Mouse (Mus musculus) intestine, postnatal 0 days (tissue): ENCODE measurements around the gene Mrpl35. TPM values are rescaled to one million over a fixed set of nuclear protein-coding genes. Genes with fewer than 3 reads are reported as not detected.
A peak's percentile ranks its signal among the peaks of the same experiment; 100 is the strongest.

Source experiments
- ATAC-seq: fragments of 200-750 bp; cut with Nextera tagmentation; 2 replicates; pipeline ENCODE4 v1.8.0; 2017; ENCODE audit warnings: mild to moderate bottlenecking, moderate TSS enrichment, moderate library complexity
- H3K27ac ChIP-seq: fragments of 300-500 bp; sonication (generic); 2 replicates; pipeline ENCODE4 v1.5.1; 2014; ENCODE audit warnings: mild to moderate bottlenecking, low read depth, low read length, moderate library complexity
- H3K27me3 ChIP-seq: fragments of 300-500 bp; sonication (generic); replicated peaks from 2 replicates; pipeline ENCODE4 v1.6.1; 2014; ENCODE audit warnings: low read length, mixed read lengths; ENCODE audit not compliant: control insufficient read depth, insufficient read depth
- H3K36me3 ChIP-seq: fragments of 300-500 bp; sonication (generic); 2 replicates; pipeline ENCODE4 v1.6.1; 2014; ENCODE audit warnings: mild to moderate bottlenecking, moderate library complexity; ENCODE audit not compliant: control insufficient read depth, insufficient read depth
- H3K4me1 ChIP-seq: fragments of 300-500 bp; sonication (generic); replicated peaks from 2 replicates; pipeline ENCODE4 v1.6.1; 2014; ENCODE audit warnings: antibody characterized with exemption, low read length, mixed read lengths; ENCODE audit not compliant: control insufficient read depth, insufficient read depth
- H3K4me2 ChIP-seq: fragments of 300-500 bp; sonication (generic); replicated peaks from 2 replicates; pipeline ENCODE4 v1.6.1; 2014; ENCODE audit warnings: low read depth, mild to moderate bottlenecking, moderate library complexity
- H3K4me3 ChIP-seq: fragments of 300-500 bp; sonication (generic); 2 replicates; pipeline ENCODE4 v1.5.1; 2014; ENCODE audit warnings: low read depth, low read length
- H3K9ac ChIP-seq: fragments of 300-500 bp; sonication (generic); 2 replicates; pipeline ENCODE4 v1.6.1; 2014; ENCODE audit warnings: mild to moderate bottlenecking, low read depth, low read length
- H3K9me3 ChIP-seq: fragments of 300-500 bp; sonication (generic); 2 replicates; pipeline ENCODE4 v1.6.1; 2016; ENCODE audit warnings: mixed run types; ENCODE audit not compliant: control insufficient read depth
- CTCF ChIP-seq: sonication (generic); IDR thresholded peaks from 2 replicates; pipeline ENCODE4 v1.5.1; 2016; ENCODE audit warnings: low read depth, mild to moderate bottlenecking, control low read depth, antibody characterized with exemption, moderate library complexity
- WGBS: fragments of 180-500 bp; shearing (Covaris S2); extraction: QIAGEN DNeasy Blood & Tissue Kit; methylation state at CpG from one replicate; pipeline ENCODE4 v1.1.7; 2014; 5-methylcytosine and 5-hydroxymethylcytosine counted together
- polyA plus RNA-seq: library from polyadenylated mRNA; unstranded; fragments of >200 nt; fragmentation: Nextera tagmentation; extraction: Ambion mirVana; gene quantifications from 2 replicates; pipeline ENCODE4 v1.2.1, GENCODE M21; 2015

Gene Mrpl35
- polyA plus RNA-seq, 1 experiment from 2014 or later = 62.1 TPM

GRCm38 (mm10) chr6:71836811-71837210 is 10.0 kb upstream of the Mrpl35 start:
- Histone ChIP-seq H3K27ac (no peak overlapping the region), H3K36me3 (peaks cover 19% of the 10 kb centered on the region), H3K9me3 (no peaks in the 10 kb centered on the region), H3K4me3 (no peak overlapping the region), H3K4me2 (no peak overlapping the region), H3K4me1 (no peaks in the 10 kb centered on the region; the same call in 1 of the 2 replicates), H3K27me3 (no peaks in the 10 kb centered on the region), H3K9ac (no peak overlapping the region)
- no peak for TF ChIP-seq CTCF
- WGBS = 72% methylated on average over 2 of the region's 2 CpGs
- ATAC-seq = no peak

GRCm38 (mm10) chr6:71831581-71831960 is 4.8 kb upstream of the Mrpl35 start:
- peak overlapping the region; percentile 94 for H3K4me3 ChIP-seq
- H3K9ac ChIP-seq = peak overlapping the region; percentile 85
- H3K27ac ChIP-seq = peak overlapping the region; percentile 98
- peak; percentile 99 for ATAC-seq
- WGBS = 0% methylated on average over 21 of the region's 21 CpGs
- H3K4me1 ChIP-seq = no peaks in the 10 kb centered on the region; the same call in 1 of the 2 replicates
- TF ChIP-seq CTCF = no peak
- H3K4me2 ChIP-seq = peak overlapping the region; percentile 90
- H3K27me3 ChIP-seq = no peaks in the 10 kb centered on the region
- H3K36me3 ChIP-seq = peaks cover 16% of the 10 kb centered on the region
- H3K9me3 ChIP-seq = no peaks in the 10 kb centered on the region

- Histone ChIP-seq H3K27me3 (no peaks in the 10 kb centered on the region), H3K4me2 (peak within 1 kb of the TSS; percentile 90), H3K27ac (peak within 1 kb of the TSS; percentile 98), H3K36me3 (peaks cover 11% of the 10 kb centered on the region), H3K4me1 (no peaks in the 10 kb centered on the region; the same call in 1 of the 2 replicates), H3K4me3 (peak within 1 kb of the TSS; percentile 94), H3K9me3 (no peaks in the 10 kb centered on the region), H3K9ac (peak within 1 kb of the TSS; percentile 85)
- TF ChIP-seq CTCF = peak; percentile 41
- peak; percentile 99 for ATAC-seq
- WGBS = under 1% methylated on average over 64 of the region's 64 CpGs
Observed at GRCm38 (mm10) chr6:71830690-71831580, 4.2 kb upstream of the Mrpl35 start, which contains the start of gene Immt. Immt (plus strand) TSS chr6:71831331.

- no peak for TF ChIP-seq CTCF
- Histone ChIP-seq H3K27me3 (no peaks in the 10 kb centered on the region), H3K9ac (no peak overlapping the region), H3K36me3 (peaks cover 4% of the 10 kb centered on the region; the same call in 1 of the 2 replicates), H3K9me3 (no peaks in the 10 kb centered on the region), H3K4me1 (no peaks in the 10 kb centered on the region; the same call in 1 of the 2 replicates), H3K4me2 (no peak overlapping the region), H3K4me3 (no peak overlapping the region), H3K27ac (no peak overlapping the region)
- ATAC-seq = no peak
- WGBS = 65% methylated on average over 9 of the region's 9 CpGs
Observed at GRCm38 (mm10) chr6:71829768-71830167, 3.0 kb upstream of the Mrpl35 start.

- Histone ChIP-seq H3K27ac (no peak overlapping the region), H3K4me1 (peaks cover 3% of the 10 kb centered on the region), H3K9ac (peak overlapping the region; percentile 69), H3K27me3 (no peaks in the 10 kb centered on the region), H3K9me3 (no peaks in the 10 kb centered on the region), H3K36me3 (no peaks in the 10 kb centered on the region), H3K4me3 (peak overlapping the region; percentile 85), H3K4me2 (peak overlapping the region; percentile 74)
- 24% methylated on average over 3 of the region's 3 CpGs for WGBS
- no peak for TF ChIP-seq CTCF
- peak; percentile 21; the same call in 1 of the 2 replicates for ATAC-seq
Observed at GRCm38 (mm10) chr6:71823961-71824360, 2.8 kb downstream of the Mrpl35 start.

GRCm38 (mm10) chr6:71823488-71823887 is 3.3 kb downstream of the Mrpl35 start:
- Histone ChIP-seq H3K4me2 (peak overlapping the region; percentile 74), H3K4me1 (peaks cover 3% of the 10 kb centered on the region), H3K9ac (peak overlapping the region; percentile 69), H3K4me3 (peak overlapping the region; percentile 85), H3K27ac (no peak overlapping the region), H3K27me3 (no peaks in the 10 kb centered on the region), H3K36me3 (peaks cover 3% of the 10 kb centered on the region; the same call in 1 of the 2 replicates), H3K9me3 (no peaks in the 10 kb centered on the region)
- TF ChIP-seq CTCF = no peak
- WGBS = under 1% methylated on average over 19 of the region's 19 CpGs
- ATAC-seq = peak; percentile 89
